Mouse (Mus musculus): ENCODE data around the gene Gm3250. TPM values are rescaled to one million over a fixed set of nuclear protein-coding genes. Genes with fewer than 3 reads are reported as not detected.
"Not testable (repeated sequence)": the region's sequence is repeated elsewhere in the genome, so short reads cannot be mapped to it uniquely, and the experiment has no call there.

The Gm3250 gene
- total RNA-seq (2022) = not detected

DNA sequence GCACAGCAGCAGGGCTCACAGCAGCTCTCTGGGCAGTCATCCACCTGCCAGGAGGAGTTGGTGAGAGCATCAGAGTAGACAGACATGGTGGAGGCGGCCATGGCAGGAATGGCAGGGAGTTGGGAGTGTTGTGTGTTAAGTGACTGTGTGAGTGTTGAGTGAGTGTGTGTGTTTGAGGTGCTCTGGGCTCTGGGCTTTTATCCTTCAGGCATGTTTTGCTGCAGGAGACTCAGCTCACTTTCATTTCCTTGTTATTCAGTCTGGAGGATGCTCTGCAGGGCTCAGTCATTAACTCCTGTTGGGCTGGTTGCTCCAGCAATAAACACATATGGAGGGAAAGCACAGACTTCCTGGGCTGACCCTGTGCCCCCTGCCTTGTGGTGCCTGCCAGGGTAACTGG is at the start of gene Gm3250:
Gene Gm3250 (minus strand): TSS at position 101 of the 400 bp plus-strand sequence.
- not testable (repeated sequence) for DNase-seq (ENCODE audit: low spot score in 2 of 2)

DNA sequence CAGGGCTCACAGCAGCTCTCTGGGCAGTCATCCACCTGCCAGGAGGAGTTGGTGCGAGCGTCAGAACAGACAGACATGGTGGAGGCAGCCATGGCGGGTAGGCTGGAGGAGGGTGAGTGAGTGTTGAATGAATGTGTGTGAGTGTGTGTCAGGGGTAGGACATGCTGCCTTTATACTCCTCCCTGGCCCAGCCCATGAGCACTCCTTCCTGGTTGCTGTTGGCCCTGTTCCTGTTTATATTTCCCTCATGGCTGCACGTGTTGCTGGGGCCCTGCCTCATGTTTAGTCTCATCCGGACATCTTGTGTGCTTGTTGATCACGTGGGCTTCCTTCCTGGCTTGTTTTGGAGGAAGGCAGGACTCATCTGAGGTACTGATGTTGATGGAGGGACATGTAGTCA is 44.6 kb upstream of the Gm3250 start, which contains the start of gene Krtap10-4:
Gene Krtap10-4 (minus strand): TSS at position 145 of the 400 bp plus-strand sequence.
- no peak for DNase-seq (ENCODE audit: low spot score in 2 of 2)

- no peak for DNase-seq (ENCODE audit: low spot score in 2 of 2)
These were observed 36.9 kb upstream of the Gm3250 start for GRCm38 (mm10) chr10:77819203-77819602.

GRCm38 (mm10) chr10:77818523-77818922 is 36.2 kb upstream of the Gm3250 start:
- DNase-seq (ENCODE audit: low spot score in 2 of 2) = no peak

- no peak for DNase-seq (ENCODE audit: low spot score in 2 of 2)
These were observed 33.2 kb upstream of the Gm3250 start for GRCm38 (mm10) chr10:77815514-77815913.

GRCm38 (mm10) chr10:77814382-77814781 is 32.0 kb upstream of the Gm3250 start, which contains the start of gene Gm2696:
Gene Gm2696 (plus strand): TSS chr10:77814682.
- DNase-seq (ENCODE audit: low spot score in 2 of 2) = no peak

DNA sequence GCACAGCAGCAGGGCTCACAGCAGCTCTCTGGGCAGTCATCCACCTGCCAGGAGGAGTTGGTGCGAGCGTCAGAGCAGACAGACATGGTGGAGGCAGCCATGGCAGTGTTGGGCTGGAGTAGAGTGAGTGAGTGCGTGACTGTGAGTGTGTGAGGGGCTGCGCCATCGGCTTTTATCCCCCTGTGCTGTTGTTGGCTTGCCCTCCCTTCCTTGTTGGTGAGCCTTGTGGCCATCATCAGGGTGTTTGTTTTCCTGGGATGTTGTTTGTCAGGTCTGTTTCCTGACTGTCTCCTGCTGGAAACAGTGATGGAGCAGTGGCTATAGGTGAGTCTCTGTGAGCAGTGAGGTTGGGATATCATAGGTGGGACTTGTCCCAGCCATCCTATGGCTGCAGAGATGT is 29.4 kb upstream of the Gm3250 start, which contains the start of gene Gm9507:
Gene Gm9507 (minus strand): TSS at position 101 of the 400 bp plus-strand sequence.
- no peak for DNase-seq (ENCODE audit: low spot score in 2 of 2)

GRCm38 (mm10) chr10:77804095-77804494 is 21.8 kb upstream of the Gm3250 start:
- no peak for DNase-seq (ENCODE audit: low spot score in 2 of 2)

DNA sequence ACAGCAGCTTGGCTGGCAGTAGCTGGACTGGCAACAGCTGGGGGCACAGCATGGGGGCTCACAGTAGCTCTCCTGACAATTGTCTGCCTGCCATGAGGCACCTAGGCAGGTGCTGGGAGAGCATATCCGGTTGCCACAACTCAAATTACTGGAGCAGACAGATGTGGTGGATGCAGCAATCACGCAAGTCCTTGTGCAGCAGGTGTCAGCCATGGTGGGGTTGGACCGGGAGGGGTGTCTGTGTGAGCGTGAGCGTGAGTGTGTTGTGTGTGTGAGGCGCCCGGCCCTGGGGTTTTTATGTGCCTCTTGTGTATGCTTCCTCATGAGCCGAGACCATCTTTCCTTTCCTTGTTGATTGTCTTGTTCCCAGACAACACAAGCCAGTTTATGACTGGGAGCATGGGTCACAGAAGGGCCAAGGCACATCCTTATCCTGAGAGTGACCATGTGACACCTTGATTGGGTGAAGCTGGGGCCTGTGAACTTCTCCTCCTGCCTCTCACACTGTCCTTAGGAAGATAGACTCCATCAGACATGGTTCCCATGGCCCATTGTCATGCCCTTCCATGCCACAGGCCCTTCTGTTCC is 16.7 kb upstream of the Gm3250 start, which contains the start of gene Gm19668:
Gene Gm19668 (minus strand): TSS at position 213 of the 588 bp plus-strand sequence.
- no peak for DNase-seq (ENCODE audit: low spot score in 2 of 2)

- DNase-seq (ENCODE audit: low spot score in 2 of 2) = not testable (repeated sequence)
These were observed 16.0 kb upstream of the Gm3250 start for GRCm38 (mm10) chr10:77798164-77798920.

DNA sequence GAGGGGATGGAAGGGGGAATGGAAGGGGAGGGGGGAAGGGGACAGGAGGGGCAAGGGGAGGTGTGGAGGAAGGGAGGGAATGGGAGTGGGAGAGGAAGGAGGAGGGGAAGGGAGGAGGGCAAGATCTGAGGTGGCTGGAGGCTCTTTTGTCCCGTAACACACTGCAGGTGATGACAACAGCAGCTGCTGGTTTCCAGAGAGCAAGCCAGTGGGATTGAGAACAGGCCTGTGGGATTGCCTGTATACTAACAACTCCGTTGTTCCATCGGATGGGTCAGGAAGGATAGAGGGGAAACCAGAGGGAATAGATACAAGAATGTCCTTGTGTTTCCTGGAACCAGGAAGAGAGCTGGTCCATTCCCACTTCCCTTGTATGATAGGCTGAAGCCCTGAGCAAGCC is 15.3 kb upstream of the Gm3250 start:
- no peak for DNase-seq (ENCODE audit: low spot score in 2 of 2)

DNA sequence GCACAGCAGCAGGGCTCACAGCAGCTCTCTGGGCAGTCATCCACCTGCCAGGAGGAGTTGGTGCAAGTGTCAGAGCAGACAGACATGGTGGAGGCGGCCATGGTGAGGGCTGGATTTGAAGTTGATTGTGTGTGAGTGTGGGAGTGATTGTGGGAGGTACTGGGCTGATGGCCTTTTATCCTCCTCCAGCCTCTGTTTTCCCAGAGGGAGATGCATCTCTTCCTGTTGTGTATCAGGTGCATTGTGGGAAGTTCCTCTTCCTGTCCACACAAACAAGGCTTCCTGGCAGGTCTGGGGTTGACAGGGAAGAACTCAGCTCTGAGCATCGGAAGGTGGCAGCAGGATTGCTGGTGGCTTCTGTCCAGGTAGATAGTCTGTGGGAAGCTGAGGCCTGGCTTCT is 12.6 kb upstream of the Gm3250 start, which contains the start of gene Gm9639:
Gene Gm9639 (minus strand): TSS at position 101 of the 400 bp plus-strand sequence.
- DNase-seq (ENCODE audit: low spot score in 2 of 2) = peak in 1 of 2 experiments; percentile 17

- no peak for DNase-seq (ENCODE audit: low spot score in 2 of 2)
These were observed 6.3 kb upstream of the Gm3250 start for GRCm38 (mm10) chr10:77788621-77789020.

DNA sequence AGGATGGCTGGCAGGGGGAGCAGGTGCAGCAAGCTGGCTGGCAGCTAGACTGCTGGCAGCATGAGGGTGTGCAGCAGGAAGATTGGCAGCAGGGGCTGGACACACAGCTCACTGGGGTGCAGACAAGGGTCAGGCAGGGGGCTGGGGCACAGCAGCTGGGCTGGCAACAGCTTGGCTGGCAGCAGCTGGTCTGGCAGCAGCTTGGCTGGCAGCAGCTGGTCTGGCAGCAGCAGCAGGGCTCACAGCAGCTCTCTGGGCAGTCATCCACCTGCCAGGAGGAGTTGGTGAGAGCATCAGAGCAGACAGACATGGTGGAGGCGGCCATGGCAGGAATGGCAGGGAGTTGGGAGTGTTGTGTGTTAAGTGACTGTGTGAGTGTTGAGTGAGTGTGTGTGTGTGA is 5.5 kb upstream of the Gm3250 start, which contains the start of gene Gm7137:
Gene Gm7137 (minus strand): TSS at position 325 of the 400 bp plus-strand sequence.
- peak in 1 of 2 experiments; percentile 30 for DNase-seq (ENCODE audit: low spot score in 2 of 2)

- DNase-seq (ENCODE audit: low spot score in 2 of 2) = not testable (repeated sequence)
These were observed 1.1 kb upstream of the Gm3250 start for GRCm38 (mm10) chr10:77783396-77783795.

GRCm38 (mm10) chr10:77776844-77777243 is 5.5 kb downstream of the Gm3250 start, which contains the start of gene Gm7138:
Gene Gm7138 (minus strand): TSS chr10:77776944.
- DNase-seq (ENCODE audit: low spot score in 2 of 2) = not testable (repeated sequence)

DNA sequence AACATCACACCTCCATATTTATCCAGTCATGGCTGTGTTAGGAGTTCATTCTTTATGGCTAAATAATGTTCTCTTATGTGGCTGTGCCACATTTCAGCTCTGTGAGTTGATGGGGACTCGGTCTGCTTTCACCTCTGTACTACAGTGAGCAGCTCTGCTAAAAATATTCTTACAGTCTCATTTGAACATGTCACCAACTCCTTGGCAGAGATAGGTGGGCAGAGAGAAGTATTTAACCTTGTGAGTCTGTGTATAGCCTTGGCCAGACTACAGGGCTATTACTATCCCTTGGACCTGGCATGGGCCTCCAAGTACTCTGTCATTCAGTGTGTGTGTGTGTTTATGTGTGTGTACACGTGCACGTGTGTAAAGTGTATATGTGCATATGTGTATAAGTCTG is 10.2 kb downstream of the Gm3250 start:
- not testable (repeated sequence) for DNase-seq (ENCODE audit: low spot score in 2 of 2)

- DNase-seq (ENCODE audit: low spot score in 2 of 2) = not testable (repeated sequence)
These were observed 11.1 kb downstream of the Gm3250 start, which contains the start of gene Gm3238 for GRCm38 (mm10) chr10:77771225-77771624. Gene Gm3238 (minus strand): TSS chr10:77771325.

DNA sequence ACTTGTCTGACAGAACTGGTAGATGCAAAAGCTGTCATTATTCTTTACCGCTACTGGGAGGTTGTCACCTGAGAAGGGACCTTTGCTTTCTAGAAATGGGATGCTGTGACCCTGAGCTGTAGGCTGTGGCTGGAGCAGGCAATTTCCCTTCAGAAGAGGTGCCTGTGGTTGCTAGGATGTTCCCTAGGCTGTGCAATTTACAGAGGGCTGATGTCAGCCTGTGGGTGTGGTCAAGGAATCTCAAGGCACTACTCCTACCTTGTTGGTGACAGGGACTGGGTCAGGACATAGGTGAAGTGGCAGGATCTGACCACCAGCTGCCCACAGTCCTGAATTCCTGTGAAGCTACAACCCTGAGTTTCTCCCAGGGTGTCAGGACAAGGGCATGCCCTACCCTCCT is 12.6 kb downstream of the Gm3250 start:
- no peak for DNase-seq (ENCODE audit: low spot score in 2 of 2)

DNA sequence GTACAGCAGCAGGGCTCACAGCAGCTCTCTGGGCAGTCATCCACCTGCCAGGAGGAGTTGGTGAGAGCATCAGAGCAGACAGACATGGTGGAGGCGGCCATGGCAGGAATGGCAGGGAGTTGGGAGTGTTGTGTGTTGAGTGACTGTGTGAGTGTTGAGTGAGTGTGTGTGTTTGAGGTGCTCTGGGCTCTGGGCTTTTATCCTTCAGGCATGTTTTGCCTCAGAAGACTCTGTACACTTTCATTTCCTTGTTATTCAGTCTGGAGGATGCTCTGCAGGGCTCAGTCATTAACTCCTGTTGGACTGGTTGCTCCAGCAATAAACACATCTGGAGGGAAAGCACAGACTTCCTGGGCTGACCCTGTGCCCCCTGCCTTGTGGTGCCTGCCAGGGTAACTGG is 22.8 kb downstream of the Gm3250 start, which contains the start of gene Gm3233:
Gene Gm3233 (minus strand): TSS at position 101 of the 400 bp plus-strand sequence.
- DNase-seq (ENCODE audit: low spot score in 2 of 2) = not testable (repeated sequence)

GRCm38 (mm10) chr10:77753448-77753847 is 28.9 kb downstream of the Gm3250 start:
- DNase-seq (ENCODE audit: low spot score in 2 of 2) = no peak

DNA sequence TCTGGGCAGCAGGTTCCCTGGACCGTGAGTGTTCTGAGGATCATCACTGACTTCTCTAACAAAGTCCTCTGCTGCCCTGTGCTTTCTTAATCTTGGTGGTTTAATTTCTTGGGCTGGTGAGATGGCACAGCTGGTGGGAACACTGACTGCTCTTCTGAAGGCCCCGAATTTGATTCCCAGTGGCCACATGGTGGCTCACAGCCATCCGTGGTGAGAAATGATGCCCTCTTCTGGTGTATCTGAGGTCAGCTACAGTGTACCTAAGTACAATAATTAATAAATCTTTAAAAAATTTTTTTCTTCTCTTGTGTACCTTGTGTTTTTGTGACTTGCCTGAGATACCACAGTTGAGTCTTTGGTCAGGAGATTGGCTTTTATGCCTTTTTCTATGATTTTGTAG is 30.0 kb downstream of the Gm3250 start:
- DNase-seq (ENCODE audit: low spot score in 2 of 2) = not testable (repeated sequence)
